Mouse (Mus musculus) limb, embryonic 10.5 days (tissue): ENCODE data around the gene Map2k5. TPM values are rescaled to one million over a fixed set of nuclear protein-coding genes. Genes with fewer than 3 reads are reported as not detected.

Experiments used
- DNase-seq: peaks from one replicate; pipeline ENCODE4 v3.0.0-alpha.2; 2017; ENCODE audit warnings: low spot score
- H3K27ac ChIP-seq: fragments of 300-500 bp; sonication (generic); 2 replicates; pipeline ENCODE4 v1.5.1; 2016; ENCODE audit warnings: mild to moderate bottlenecking
- H3K27me3 ChIP-seq: fragments of 300-500 bp; sonication (generic); 2 replicates; pipeline ENCODE4 v1.6.1; 2016; ENCODE audit warnings: low read depth, mild to moderate bottlenecking; ENCODE audit not compliant: poor library complexity, severe bottlenecking
- H3K36me3 ChIP-seq: fragments of 300-500 bp; sonication (generic); 2 replicates; pipeline ENCODE4 v1.6.1; 2016; ENCODE audit warnings: mild to moderate bottlenecking, moderate library complexity
- H3K4me1 ChIP-seq: fragments of 300-500 bp; sonication (generic); 2 replicates; pipeline ENCODE4 v1.6.1; 2016
- H3K4me3 ChIP-seq: fragments of 300-500 bp; sonication (generic); 2 replicates; pipeline ENCODE4 v1.5.1; 2016; ENCODE audit warnings: mild to moderate bottlenecking, moderate library complexity
- H3K9me3 ChIP-seq: fragments of 300-500 bp; sonication (generic); replicated peaks from 2 replicates; pipeline ENCODE4 v1.6.1; 2016; ENCODE audit warnings: mild to moderate bottlenecking
- WGBS: fragments of 180-500 bp; shearing (Covaris S2); methylation state at CpG from one replicate; pipeline ENCODE4 v1.1.7; 2016; 5-methylcytosine and 5-hydroxymethylcytosine counted together
- polyA plus RNA-seq: library from polyadenylated mRNA; unstranded; fragments of >200 nt; fragmentation: Nextera tagmentation; extraction: Ambion mirVana; gene quantifications from 2 replicates; pipeline ENCODE4 v1.2.1, GENCODE M21; 2016

Gene Map2k5
- polyA plus RNA-seq, 1 experiment from 2014 or later: 37.4 TPM

GRCm38 (mm10) chr9:63194791-63195190 lies 182.9 kb downstream of the Map2k5 start:
- no peak overlapping the region for H3K4me3 ChIP-seq
- H3K4me1 ChIP-seq: peaks cover 62% of the 10 kb centered on the region
- 48% methylated on average over 9 of the region's 9 CpGs for WGBS
- no peak for DNase-seq
- H3K27ac ChIP-seq: no peak overlapping the region
- no peaks in the 10 kb centered on the region for H3K27me3 ChIP-seq
- peaks cover 12% of the 10 kb centered on the region for H3K36me3 ChIP-seq
- H3K9me3 ChIP-seq: no peaks in the 10 kb centered on the region

DNA sequence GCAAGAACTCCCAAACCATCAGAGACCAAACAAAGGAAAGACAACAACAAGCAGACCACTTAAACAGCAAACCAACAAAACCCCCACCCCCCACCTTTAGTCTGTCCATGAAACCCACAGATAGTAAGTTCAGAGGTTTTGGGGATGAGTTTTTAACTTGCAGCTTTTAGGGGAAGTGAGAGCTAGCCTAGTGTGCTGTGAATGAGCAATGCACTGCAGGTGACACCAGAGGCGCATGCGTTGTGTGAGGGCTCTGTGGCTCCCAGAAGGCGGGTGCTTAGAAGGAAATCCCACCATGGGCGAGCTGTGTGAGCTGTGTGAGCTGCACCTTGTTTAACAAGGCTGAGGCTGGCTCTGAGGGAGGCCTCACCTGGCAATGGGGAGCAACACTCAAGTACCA lies 184.9 kb downstream of the Map2k5 start:
- DNase-seq: no peak
- peaks cover 17% of the 10 kb centered on the region for H3K36me3 ChIP-seq
- H3K4me1 ChIP-seq: peaks cover 59% of the 10 kb centered on the region
- H3K9me3 ChIP-seq: no peaks in the 10 kb centered on the region
- H3K4me3 ChIP-seq: no peak overlapping the region
- H3K27me3 ChIP-seq: 0 out of 2 replicates have a peak, but pooled peaks cover 3% of the 10 kb centered on the region
- 69% methylated on average over 4 of the region's 4 CpGs for WGBS
- H3K27ac ChIP-seq: 0 out of 2 replicates have a peak overlapping the region, but pooled peaks have one; percentile 17

DNA sequence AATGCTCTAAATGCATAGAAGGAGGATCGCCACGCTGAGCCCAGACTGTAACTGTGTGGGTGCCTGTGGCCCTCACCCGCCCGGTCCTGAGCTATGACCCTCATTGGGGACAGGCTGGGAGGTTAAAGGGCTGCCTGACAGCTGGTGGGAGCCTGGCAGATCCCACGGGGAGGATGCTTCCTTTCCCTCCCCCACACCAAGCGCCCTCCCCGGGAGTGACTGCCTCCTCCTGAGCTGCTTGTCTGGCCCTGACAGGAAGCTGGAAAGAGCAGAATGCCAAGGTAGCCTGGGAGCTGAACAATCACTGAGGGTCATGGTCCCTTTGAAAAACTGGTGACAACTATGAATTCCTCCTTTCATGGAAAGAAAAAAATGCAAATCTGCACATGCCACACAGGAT lies 190.4 kb downstream of the Map2k5 start:
- 23% methylated on average over 7 of the region's 7 CpGs for WGBS
- DNase-seq: no peak
- no peaks in the 10 kb centered on the region for H3K9me3 ChIP-seq
- H3K36me3 ChIP-seq: peaks cover 17% of the 10 kb centered on the region
- no peak overlapping the region for H3K4me3 ChIP-seq
- peak overlapping the region; percentile 40; the same call in 1 of the 2 replicates for H3K27ac ChIP-seq
- peaks cover 43% of the 10 kb centered on the region for H3K27me3 ChIP-seq
- H3K4me1 ChIP-seq: peaks cover 52% of the 10 kb centered on the region

GRCm38 (mm10) chr9:63185249-63185648 lies 192.5 kb downstream of the Map2k5 start:
- no peaks in the 10 kb centered on the region for H3K9me3 ChIP-seq
- peaks cover 55% of the 10 kb centered on the region for H3K27me3 ChIP-seq
- H3K36me3 ChIP-seq: peaks cover 9% of the 10 kb centered on the region
- H3K4me1 ChIP-seq: peaks cover 66% of the 10 kb centered on the region
- H3K4me3 ChIP-seq: no peak overlapping the region
- DNase-seq: no peak
- 89% methylated on average over 7 of the region's 7 CpGs for WGBS
- H3K27ac ChIP-seq: no peak overlapping the region

DNA sequence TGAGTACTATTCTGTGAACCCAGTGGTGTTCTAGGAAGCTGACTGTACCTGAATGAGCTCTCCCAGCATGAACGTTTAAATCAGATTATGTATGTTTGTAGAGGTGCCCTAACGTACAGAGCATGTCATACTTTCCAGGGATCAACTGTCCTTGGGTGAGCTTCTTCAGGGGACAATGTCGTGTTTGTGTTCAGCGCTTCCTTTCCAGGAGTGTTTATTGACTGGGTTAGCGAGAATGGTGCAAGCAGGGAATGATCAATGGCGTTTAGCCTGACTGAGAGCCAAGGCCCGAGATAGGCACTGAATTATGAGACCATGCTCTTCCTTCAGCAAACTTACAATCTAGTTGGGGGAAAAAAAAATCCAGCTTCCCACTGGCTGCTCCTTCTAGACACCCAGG lies 193.8 kb downstream of the Map2k5 start:
- no peak overlapping the region for H3K4me3 ChIP-seq
- peaks cover 64% of the 10 kb centered on the region for H3K4me1 ChIP-seq
- 70% methylated on average over 7 of the region's 7 CpGs for WGBS
- DNase-seq: no peak
- peaks cover 64% of the 10 kb centered on the region for H3K27me3 ChIP-seq
- H3K27ac ChIP-seq: no peak overlapping the region
- peaks cover 14% of the 10 kb centered on the region; the same call in 1 of the 2 replicates for H3K36me3 ChIP-seq
- no peaks in the 10 kb centered on the region for H3K9me3 ChIP-seq

- H3K36me3 ChIP-seq: peaks cover 15% of the 10 kb centered on the region; the same call in 1 of the 2 replicates
- no peak for DNase-seq
- H3K27me3 ChIP-seq: peaks cover 78% of the 10 kb centered on the region
- peaks cover 53% of the 10 kb centered on the region for H3K4me1 ChIP-seq
- H3K27ac ChIP-seq: peak overlapping the region; percentile 46; the same call in 1 of the 2 replicates
- no peak overlapping the region for H3K4me3 ChIP-seq
- 25% methylated on average over 14 of the region's 14 CpGs for WGBS
- H3K9me3 ChIP-seq: no peaks in the 10 kb centered on the region
These were observed 195.3 kb downstream of the Map2k5 start for GRCm38 (mm10) chr9:63182306-63182960.

DNA sequence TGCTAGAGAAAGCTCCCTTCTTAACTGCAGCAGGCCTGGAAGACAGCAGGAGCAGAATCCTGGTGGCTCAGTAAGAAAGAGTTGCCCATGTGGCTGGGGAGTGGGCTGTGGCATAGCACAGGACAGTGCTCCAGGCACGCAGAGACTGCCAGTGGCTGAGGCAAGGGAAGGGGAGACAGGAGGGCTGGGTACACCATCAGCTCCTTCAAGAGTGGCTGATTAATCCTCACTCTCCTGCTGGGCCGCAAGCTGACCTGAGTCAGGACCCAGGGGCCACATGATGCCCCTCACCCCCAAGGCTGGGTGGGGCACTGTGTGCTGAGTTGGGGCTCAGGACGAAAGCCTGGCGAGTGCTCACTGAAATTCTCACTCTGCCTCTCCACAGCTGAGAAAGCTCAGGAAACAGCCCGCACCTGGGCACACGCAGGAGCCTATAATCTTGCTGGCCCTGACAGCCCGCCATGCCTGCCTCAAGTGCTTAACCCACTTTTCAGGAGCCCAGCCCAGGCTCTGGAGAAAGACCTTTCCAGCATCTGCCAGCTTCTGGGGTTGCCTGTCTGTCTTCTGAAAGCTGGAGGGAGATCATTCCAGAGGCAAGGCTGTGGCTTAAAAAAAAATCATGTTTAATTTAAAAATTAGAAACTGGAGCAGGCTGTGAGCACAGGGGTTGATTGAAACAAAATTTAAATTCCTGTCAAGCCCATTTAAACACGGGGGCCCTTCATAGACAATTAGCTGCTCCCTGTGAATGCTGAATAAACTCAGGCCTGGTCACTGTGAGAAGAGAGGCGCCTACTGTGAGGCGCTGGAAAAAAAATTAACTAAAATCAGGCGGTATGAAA lies 196.1 kb downstream of the Map2k5 start:
- H3K9me3 ChIP-seq: no peaks in the 10 kb centered on the region
- WGBS: 45% methylated on average over 11 of the region's 11 CpGs
- H3K27me3 ChIP-seq: peaks cover 70% of the 10 kb centered on the region
- H3K4me1 ChIP-seq: peaks cover 44% of the 10 kb centered on the region
- DNase-seq: no peak
- no peak overlapping the region for H3K4me3 ChIP-seq
- peaks cover 16% of the 10 kb centered on the region; the same call in 1 of the 2 replicates for H3K36me3 ChIP-seq
- H3K27ac ChIP-seq: 0 out of 2 replicates have a peak overlapping the region, but pooled peaks have one; percentile 25

DNA sequence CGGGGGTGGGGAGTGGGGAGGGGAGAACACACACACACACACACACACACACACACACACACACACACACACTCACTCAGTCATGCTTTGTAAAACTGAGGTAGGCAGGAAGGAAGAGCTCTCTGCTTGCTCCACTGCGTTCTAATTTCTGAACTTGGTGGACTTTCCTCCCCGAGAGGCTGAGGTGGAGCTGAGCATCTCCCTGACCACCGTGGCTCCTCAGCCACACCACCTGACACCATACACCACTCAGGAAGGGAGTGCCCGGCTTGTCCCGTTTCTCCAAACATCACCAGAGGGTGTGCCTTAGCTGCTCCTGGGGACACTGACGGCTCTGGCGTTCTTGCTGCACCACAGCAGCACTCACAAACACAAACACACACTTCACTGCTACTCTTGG lies 199.4 kb downstream of the Map2k5 start:
- no peak for DNase-seq
- H3K36me3 ChIP-seq: peaks cover 16% of the 10 kb centered on the region; the same call in 1 of the 2 replicates
- H3K9me3 ChIP-seq: no peaks in the 10 kb centered on the region
- WGBS: 76% methylated on average over 8 of the region's 8 CpGs
- no peak overlapping the region for H3K4me3 ChIP-seq
- H3K27me3 ChIP-seq: peaks cover 38% of the 10 kb centered on the region
- H3K4me1 ChIP-seq: peaks cover 24% of the 10 kb centered on the region
- H3K27ac ChIP-seq: no peak overlapping the region

DNA sequence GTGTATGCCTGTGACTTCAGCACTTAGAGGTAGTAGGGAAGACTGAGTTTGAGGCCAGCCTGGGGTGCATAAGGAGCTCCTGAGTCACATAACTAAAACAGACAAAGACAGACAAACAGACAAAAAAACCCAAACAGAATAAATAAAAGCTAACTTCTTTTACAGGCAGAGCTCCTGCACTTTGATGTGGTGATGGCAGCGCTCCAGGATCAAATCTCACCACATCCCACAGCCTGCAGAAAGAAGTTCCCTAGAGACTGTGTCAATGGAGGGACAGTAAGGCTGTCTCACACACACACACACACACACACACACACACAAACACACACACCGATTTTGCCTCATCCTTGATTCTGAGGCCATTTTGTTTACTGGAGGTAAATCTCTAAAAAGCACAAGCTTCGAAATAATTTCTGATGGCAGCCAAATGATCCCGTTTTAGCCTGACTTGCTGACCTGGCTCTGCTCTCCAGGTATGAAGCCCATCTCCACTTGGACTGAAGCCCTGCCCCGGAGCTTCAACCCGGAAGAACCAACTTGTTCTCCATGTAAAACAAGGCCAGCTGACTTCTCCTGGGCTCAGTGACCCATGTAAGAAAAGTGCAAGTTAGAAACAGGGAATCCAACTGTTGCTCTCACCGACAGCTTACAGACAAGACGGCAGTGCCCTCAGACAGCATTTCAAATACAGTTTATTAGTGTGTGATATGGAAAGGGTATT lies 203.5 kb downstream of the Map2k5 start:
- Histone ChIP-seq H3K9me3 (no peaks in the 10 kb centered on the region), H3K4me1 (no peaks in the 10 kb centered on the region), H3K36me3 (peaks cover 14% of the 10 kb centered on the region), H3K27ac (no peak overlapping the region), H3K4me3 (no peak overlapping the region), H3K27me3 (peaks cover 16% of the 10 kb centered on the region; the same call in 1 of the 2 replicates)
- 91% methylated on average over 8 of the region's 8 CpGs for WGBS
- no peak for DNase-seq

- DNase-seq: no peak
- Histone ChIP-seq H3K27ac (no peak overlapping the region), H3K9me3 (no peaks in the 10 kb centered on the region), H3K4me1 (peaks cover 3% of the 10 kb centered on the region; the same call in 1 of the 2 replicates), H3K4me3 (no peak overlapping the region), H3K36me3 (peaks cover 19% of the 10 kb centered on the region), H3K27me3 (no peaks in the 10 kb centered on the region)
- WGBS: 83% methylated on average over 2 of the region's 2 CpGs
These were observed 205.8 kb downstream of the Map2k5 start for GRCm38 (mm10) chr9:63171951-63172350.

DNA sequence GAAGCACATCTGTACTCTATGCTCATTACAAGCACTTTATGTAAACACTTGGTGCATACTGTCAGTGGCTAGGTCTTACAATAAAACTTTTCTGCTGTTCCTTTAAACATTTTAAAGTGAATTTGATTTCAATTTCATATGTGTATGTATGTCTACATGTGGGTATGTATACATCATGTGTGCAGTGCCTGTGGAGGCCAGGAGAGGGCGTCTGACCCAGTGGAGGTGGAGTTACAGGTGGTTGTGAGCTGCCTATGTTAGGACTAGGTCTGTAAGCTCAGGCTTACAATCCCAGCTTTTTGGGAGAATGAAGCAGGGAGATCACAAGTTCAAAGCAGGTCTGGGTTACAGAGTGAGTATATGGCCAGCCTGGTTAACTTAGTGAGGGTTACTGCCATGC lies 208.6 kb downstream of the Map2k5 start:
- peaks cover 9% of the 10 kb centered on the region; the same call in 1 of the 2 replicates for H3K27me3 ChIP-seq
- H3K4me3 ChIP-seq: no peak overlapping the region
- no peak overlapping the region for H3K27ac ChIP-seq
- DNase-seq: no peak
- WGBS: 83% methylated on average over 1 of the region's 1 CpGs
- H3K36me3 ChIP-seq: peaks cover 19% of the 10 kb centered on the region
- H3K4me1 ChIP-seq: peaks cover 25% of the 10 kb centered on the region
- no peaks in the 10 kb centered on the region for H3K9me3 ChIP-seq

DNA sequence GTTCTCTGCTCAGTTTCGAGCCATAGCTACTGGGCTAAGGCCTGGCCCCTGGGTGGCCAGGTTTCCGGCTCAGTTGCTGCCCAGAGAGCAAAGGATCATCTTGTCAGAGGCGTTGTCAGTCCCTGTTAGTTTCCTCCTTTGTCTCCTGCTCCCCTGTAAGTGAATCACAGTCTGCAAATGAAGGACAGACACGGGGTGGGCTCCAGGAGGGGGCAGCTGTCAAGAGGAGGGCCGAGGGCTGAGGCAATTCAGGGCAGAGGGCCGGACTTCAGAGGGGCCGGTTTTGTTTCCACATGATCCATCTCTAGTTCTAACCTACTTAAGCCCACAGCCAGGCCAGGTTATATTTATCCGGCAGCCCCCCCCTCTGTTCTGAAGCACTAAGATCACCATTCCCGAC lies 212.6 kb downstream of the Map2k5 start:
- H3K4me1 ChIP-seq: peaks cover 25% of the 10 kb centered on the region
- H3K27ac ChIP-seq: 0 out of 2 replicates have a peak overlapping the region, but pooled peaks have one; percentile 1
- no peaks in the 10 kb centered on the region for H3K9me3 ChIP-seq
- DNase-seq: no peak
- peaks cover 33% of the 10 kb centered on the region for H3K36me3 ChIP-seq
- H3K4me3 ChIP-seq: no peak overlapping the region
- H3K27me3 ChIP-seq: peaks cover 14% of the 10 kb centered on the region; the same call in 1 of the 2 replicates
- WGBS: 37% methylated on average over 9 of the region's 9 CpGs
